Mouse (Mus musculus) left cerebral cortex, adult 9 months (tissue): ENCODE measurements around the gene Smarca1.

ENCODE experiments used
- DNase-seq, 2 experiments: peaks; one replicate each; pipeline ENCODE4 v3.0.0; 2022; ENCODE audit warnings: low spot score in 2 of 2

The Smarca1 gene

GRCm38 (mm10) chrX:47764440-47764839 is 128.3 kb downstream of the Smarca1 start:
- DNase-seq: no peak

DNA sequence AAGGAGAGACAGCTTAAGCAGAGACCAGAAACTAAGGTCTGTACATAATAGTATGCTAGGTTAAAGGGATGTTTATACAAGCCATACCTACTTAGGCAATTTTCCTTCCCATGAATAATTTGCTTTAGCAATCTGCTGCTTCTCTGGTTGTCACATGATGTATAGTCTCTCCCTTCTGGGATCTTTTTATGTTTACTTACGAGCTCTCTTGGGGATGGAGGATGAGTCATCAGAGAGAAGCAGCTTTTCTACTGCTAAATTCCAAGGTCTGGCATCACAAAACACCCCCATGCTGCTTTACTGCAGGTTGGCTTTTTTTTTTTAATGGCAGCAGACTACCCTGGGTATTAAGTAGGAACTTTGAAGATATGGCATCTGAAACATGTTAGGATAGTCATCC is 132.6 kb downstream of the Smarca1 start:
- no peak for DNase-seq
